Mouse (Mus musculus) adrenal gland, postnatal 14 days (tissue): ENCODE measurements around the gene Cmtr2. TPM values are rescaled to one million over a fixed set of nuclear protein-coding genes. Genes with fewer than 3 reads are reported as not detected.
A peak's percentile ranks its signal among the peaks of the same experiment; 100 is the strongest.

ENCODE experiments used
- DNase-seq: peaks from one replicate; pipeline ENCODE4 v3.0.0; 2021; ENCODE audit warnings: mixed read lengths
- long read RNA-seq, 2 experiments: library from polyadenylated mRNA; stranded (forward); transcript quantifications; one replicate each; pipeline ENCODE4 v2.0.0; 2021
- total RNA-seq: library from RNA; stranded (reverse); gene quantifications from 2 replicates; pipeline ENCODE4 v1.2.3, GENCODE M21; 2021

The Cmtr2 gene
- 7.9 and 8.4 TPM in 2 replicates for total RNA-seq
- long read RNA-seq, experiment 1, partial matches to known transcripts: 0 of 1 reads
- long read RNA-seq, experiment 1, other reads (novel, unspliced or antisense): 1 of 1 reads
- long read RNA-seq, experiment 2, partial matches to known transcripts: 0 of 1 reads
- long read RNA-seq, experiment 2, other reads (novel, unspliced or antisense): 1 of 1 reads

- no peak for DNase-seq
These were observed at the start of gene Cmtr2 for GRCm38 (mm10) chr8:110215365-110215764. Cmtr2 (plus strand) TSS chr8:110215665.

DNA sequence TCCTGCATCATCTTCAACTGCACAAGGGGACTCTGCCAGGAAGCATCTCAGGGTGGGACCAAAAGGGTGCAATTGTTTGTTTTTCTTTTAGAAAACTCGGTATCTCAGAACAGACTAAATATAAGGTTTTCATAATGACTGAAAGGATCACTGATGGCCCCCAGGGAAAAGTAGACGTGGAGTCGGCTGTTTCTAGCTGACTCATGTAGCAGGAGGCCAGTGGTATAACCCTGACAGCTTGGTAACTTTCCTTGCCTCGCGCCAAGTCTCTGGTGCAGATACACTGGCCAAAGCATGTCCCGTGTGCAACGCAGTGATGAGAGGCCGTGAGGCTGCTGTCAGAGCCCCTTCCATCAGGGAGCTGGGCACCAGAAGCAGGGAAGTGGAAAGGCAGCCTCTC is 49.2 kb upstream of the Cmtr2 start:
- DNase-seq: no peak

DNA sequence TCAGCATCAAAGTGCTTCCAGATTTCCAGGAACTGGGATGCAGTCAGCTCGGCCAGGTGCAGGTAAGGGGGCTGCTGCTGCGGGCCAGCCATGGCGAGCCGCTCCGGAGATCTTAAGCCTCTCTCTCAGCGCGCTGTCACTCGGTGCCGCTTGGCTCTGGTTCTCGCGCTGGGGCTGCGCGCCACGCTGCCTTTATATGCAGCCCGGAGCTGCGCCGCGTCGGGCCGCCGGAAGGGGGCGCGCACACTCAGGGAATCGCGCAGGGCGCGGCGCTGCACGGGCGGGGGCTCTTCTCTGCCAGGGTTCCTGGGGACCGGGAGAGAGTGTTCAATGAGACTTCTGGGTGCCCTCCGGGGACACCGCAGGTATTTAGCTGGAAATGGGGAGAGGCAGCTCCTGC is 47.4 kb upstream of the Cmtr2 start, which contains the start of gene Calb2:
Calb2 (minus strand) TSS at position 165 of the 400 bp plus-strand sequence.
- DNase-seq: peak; percentile 65

DNA sequence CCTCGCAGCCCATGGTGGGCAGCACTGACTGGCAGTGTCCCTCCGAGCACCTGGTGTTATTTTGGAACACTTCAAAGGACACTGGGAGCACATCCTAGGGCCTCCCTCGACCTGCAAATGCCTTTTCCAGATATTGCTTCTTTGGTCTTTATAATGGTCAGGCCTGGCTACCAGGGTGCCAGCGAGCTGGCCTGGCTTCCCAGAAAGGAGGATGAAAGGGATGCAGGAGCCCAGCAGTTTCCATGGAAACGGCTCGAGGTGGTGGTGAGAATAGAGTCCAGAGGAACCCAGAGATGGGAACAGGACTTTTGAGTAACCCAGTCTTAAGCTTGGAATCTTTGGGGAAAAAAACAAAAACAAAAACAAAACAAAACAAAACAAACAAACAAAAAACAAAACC is 43.3 kb upstream of the Cmtr2 start:
- no peak for DNase-seq

DNA sequence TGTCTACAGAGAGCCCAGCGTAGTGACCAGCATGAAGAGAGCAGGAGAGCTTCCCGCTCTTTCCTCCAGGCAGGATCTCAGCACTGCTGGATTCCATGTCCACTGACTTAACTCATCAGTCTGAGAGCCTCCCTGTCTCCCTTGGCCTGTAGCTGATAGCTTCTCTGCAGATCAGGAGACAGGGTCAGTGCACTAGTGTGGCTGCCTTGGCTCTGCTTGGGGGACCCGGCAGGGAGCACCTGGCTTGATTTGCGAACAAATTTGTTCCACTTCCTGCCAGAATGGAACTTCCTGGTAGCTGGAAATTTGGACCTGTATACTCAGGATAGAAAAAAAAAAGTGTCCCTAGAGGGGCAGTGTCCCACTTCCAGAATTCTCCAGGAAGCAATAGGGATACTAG is 40.6 kb upstream of the Cmtr2 start:
- DNase-seq: no peak

- peak; percentile 25 for DNase-seq
These were observed 37.9 kb upstream of the Cmtr2 start for GRCm38 (mm10) chr8:110177359-110178155.

- DNase-seq: no peak
These were observed 32.6 kb upstream of the Cmtr2 start for GRCm38 (mm10) chr8:110182735-110183367.

DNA sequence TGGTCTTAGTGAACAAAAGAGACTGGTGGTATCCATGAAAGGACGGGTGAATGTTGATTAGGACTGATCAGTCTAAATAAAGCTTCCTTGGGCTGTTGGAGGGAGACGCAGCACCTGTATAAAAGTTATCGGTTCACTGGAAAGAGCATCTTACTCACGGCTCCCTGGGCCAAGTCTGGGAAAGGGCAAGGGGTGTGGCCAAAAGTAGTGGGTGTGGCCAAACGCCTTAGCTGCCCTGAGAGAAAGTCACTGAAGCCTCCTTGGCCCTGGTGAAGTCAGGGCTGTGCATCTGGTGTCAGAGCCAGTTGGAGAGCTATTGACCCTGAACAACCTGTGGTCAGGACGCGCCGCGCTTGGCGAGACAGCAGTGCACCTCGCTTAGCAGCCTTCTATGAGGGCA is 31.7 kb upstream of the Cmtr2 start:
- DNase-seq: no peak

- DNase-seq: no peak
These were observed 29.9 kb upstream of the Cmtr2 start for GRCm38 (mm10) chr8:110185538-110185937.

DNA sequence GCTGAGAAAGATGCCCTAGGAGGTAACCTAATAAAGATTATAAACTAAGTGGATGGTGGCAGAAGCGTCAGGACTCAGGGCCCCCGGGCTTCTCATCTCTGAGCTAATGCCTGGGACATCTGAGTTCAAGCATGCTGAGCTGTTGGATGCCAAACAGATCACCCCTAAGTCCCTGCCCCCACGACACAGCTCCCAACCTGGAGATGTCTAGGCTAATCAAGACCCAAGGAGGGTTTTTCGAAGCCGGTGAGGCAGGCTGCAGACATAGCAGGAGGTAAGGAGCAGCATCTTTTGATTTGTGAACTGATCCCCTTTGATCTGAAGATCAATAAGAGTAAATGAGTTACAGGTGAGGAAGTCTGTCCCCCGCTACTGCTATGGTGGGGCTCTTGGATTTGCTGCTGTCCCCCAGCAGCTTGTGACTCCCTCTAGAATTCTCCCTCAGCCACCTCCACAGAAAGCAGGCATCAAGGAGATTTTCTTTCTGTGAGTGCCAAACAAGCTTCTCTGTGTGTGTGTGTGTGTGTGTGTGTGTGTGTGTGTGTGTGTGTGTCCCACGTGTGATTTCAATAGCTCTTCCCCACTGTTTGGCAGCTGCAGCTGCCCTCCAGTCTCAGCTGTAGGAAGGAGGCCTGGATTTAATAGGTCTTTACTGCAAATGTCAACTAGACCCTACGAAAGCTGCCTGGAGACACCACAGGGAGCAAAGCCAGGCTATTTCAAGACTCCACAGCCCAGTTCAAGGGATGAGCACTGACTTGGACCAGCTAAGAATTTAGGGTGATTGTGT is 26.3 kb upstream of the Cmtr2 start:
- DNase-seq: no peak

DNA sequence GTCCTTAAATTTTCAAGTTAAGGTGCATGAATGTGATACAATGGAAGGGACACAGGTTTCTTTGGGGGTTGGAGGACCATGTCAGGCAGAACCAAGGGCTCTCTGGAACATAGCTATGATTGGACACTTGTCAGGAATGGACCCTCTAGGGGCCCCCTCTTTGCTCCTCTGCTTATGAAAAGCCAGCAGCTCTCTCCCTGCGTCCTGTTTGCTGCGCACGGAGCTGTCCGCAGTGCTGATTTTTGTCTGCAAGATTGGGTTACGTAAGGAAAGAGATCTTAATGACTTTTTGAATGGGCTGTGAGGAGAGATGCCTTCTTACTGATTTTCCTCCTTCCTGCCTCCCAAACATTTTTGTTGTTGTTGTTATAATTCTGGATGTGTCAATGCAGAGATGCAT is 18.8 kb upstream of the Cmtr2 start:
- peak; percentile 71 for DNase-seq

DNA sequence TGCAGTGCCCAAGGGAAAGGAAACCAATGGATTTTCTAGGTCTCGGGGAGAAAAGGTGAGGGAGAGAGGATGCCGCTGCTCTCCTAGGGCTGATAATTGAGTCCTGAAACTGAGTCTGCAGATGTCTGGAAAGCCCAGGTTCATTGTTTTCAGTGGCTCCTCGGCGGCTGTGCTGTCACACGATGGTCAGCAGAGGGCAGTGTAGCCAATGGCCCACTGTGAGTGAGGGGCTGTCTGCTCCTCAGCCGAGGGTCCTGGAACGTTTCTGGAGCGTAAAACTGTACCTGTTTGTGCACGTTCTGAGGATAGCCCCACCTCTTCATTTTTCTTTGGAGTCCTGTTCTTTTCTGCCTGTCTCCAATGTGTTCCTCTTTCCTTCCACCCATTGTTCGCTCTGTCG is 13.7 kb upstream of the Cmtr2 start:
- DNase-seq: no peak

- no peak for DNase-seq
These were observed 788 bp downstream of the Cmtr2 start for GRCm38 (mm10) chr8:110216253-110216652.

DNA sequence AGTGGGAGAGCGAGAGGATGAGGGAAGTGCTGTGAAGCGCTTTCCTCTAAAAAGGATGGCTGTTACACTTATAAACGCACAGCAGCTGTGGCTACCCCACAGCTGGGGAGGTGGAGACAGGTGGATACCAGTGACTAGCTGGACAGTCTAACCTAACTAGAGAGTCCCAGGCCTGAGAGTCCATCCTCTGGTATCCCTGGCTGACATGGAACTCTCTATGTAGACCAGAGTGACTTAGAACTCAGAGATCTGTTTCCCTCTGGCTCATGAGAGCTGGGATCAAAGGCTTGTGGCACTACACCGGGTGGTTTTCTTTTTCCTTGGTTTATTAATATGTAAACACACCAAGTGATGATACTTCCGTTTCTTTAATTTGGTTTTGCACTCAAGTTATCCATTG is 1.7 kb downstream of the Cmtr2 start:
- DNase-seq: no peak

DNA sequence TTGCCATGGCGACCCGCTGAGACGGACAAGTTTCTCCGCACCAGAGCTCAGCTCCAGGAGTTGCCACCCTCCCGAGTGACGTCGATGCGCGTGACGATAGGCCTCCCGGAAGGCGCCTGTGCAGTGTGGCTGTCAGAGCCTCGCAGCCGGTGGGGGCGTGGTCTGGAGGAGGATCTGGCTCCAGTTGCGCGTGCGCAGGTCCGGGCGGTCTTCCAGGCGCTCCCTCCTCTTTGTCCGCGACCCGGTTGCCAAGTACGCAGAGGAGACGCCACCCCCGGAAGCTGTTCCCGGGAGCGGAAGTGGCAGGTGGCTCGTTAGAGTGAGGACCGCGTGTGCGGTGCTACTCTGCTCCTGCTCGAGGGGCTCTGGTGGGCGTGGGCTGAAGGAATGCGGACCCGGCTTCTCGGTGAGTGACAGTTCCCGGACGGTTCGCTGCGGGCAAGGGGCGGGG is 2.2 kb downstream of the Cmtr2 start:
- peak; percentile 100 for DNase-seq

- DNase-seq: no peak
These were observed 3.0 kb downstream of the Cmtr2 start for GRCm38 (mm10) chr8:110218511-110218910.

DNA sequence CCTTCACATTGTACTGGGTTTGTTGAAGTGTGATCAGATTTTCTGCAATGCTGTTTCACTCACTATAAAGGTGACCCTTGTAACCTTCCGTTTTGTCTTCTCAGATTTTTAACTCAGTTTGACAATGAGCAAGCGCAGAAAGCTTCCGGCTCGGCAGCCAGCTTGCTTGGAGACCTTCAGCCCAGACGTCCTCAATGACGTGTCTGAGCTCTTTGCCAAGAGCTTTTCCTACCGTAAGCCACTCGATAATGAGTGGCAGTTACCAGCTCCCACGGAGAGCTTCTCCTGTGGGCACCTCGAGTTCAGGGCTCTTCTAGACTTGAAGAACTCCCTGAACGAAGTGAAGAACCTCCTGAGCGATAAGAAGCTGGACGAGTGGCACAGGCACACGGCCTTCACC is 5.5 kb downstream of the Cmtr2 start:
- DNase-seq: peak; percentile 48

DNA sequence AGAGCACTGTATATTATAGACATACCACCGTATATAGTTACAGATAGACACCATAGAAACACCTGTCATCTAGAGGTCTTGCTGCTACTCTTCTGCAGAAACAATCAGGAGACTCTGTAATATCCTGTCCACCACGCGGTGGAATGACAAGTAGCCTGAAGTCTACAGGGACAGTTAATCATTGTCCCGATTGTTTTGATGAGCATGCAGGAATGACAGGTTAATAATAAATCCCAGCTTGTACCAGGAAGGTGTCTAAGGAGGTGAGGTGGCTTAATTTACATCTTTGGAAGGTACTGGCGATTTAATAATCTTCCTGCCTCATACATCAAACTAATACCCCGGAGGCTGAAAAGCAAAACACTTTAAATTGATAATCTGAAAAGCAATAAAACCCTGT is 15.3 kb downstream of the Cmtr2 start:
- DNase-seq: no peak

DNA sequence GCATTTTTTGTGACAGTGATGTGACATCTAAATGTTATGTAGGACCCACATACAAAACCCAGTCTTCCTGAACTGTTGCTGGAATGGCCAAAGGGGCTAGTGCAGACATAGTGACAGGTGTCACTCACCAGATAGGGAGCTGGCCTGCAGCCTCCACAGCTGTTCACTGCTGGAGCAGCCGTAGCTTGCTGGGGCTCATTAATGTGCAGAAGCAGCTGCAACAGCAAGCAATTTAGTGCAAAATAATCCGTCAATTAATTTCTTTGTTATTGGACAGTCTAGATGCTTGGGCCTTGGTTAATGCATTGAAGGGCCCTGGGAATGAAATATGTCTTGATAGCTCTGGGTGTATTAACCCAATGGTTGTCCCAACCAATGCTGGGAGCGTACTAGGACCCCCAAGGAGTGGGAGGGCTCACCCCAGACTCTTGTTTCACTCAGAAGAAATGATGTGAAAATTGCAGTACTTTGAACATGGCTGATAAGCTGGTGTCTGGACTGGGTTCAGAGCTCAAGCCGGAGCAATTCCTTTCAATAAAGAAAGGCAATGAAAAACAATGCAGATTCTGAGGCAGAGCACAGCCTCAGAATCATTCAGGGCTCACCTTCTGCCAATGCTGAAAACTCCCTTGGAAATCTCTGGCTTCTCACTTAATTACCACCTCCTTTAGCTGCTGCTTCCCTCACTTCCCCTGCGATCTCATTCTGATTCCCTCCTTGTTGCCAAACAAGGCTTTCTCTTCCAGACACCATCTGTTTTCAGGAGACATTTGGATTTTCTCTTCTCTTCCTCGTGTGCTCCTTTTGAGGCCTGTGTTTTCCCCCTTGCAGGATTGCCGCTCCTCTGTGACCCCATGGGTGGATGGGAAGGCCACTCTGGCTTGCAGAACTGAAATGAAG is 27.1 kb downstream of the Cmtr2 start:
- DNase-seq: no peak

GRCm38 (mm10) chr8:110244566-110244965 is 29.1 kb downstream of the Cmtr2 start:
- DNase-seq: no peak

DNA sequence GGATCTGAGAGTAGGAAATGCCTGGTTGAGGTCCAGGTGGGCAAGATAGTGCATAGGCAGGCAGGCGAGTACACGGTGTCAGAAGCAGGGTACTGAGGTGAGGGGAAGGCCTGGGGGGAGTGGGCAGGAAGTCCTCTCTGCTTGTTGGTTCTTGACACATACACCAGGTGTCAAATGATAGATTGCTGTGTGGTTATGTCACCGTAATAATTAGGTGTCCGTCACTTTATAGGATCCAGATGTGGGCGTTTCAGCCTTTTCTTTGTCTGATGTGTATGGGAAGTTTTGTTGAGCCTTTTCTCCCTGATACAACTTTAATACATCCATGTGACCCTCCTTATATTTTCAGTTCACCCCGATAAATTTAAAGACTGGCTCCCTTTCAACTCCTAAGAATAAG is 31.8 kb downstream of the Cmtr2 start:
- DNase-seq: no peak

GRCm38 (mm10) chr8:110253986-110254385 is 38.5 kb downstream of the Cmtr2 start:
- DNase-seq: no peak
